Mouse (Mus musculus) large intestine, adult 2 months (tissue): ENCODE data around the gene Daam2. TPM values are rescaled to one million over a fixed set of nuclear protein-coding genes. Genes with fewer than 3 reads are reported as not detected.

Experiments
- DNase-seq: peaks from one replicate; pipeline ENCODE4 v3.0.0-alpha.2; 2012; ENCODE audit warnings: low read depth, low spot score
- whole genome bisulfite sequencing: fragments of 180-500 bp; shearing (Covaris S2); methylation state at CpG from one replicate; pipeline ENCODE4 v1.1.7; 2018; 5-methylcytosine and 5-hydroxymethylcytosine counted together
- polyA plus RNA-seq: library from polyadenylated mRNA; depleted of rRNA; stranded (reverse); fragments of >200 nt; gene quantifications from 2 replicates; pipeline ENCODE4 v1.2.3, GENCODE M21; 2012; rRNA removed

Daam2 gene
- polyA plus RNA-seq, 1 experiment = 2.6 TPM

DNA sequence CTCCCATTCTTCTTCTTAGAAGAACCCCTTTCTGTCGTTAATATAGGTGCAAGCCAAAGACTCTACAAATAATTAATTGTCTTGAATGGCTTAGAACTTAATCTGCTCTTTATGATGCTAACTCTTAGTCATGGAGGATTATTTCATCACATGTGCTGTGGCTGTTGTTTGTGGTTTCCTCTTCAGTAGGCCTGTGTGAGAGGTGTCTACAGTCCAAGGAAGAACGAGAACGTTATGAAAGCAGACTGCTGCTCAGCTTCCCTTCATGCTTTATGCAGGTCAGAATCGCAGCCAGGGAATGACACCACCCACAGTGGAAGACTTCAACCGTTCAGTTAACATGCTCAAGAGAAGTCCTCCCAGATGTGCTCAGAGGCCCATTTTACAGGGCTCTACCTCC, 151.2 kb downstream of the Daam2 start:
- no peak for DNase-seq
- WGBS = 84% methylated on average over 5 of the region's 5 CpGs

Other genes with a start within 250 kb of the Daam2 start
- 28.1 and 58.3 TPM in 2 replicates for gene Mocs1, start 136.0 kb downstream of the Daam2 start, polyA plus RNA-seq
- gene Kif6, start 50.8 kb upstream of the Daam2 start, polyA plus RNA-seq = 0.07 and 0.10 TPM in 2 replicates